Mouse (Mus musculus) brain, embryonic 14.5 days (tissue): ENCODE results near the gene Tmem102. TPM values are rescaled to one million over a fixed set of nuclear protein-coding genes. Genes with fewer than 3 reads are reported as not detected.
A peak's percentile ranks its signal among the peaks of the same experiment; 100 is the strongest.

Source experiments
- DNase-seq: peaks from one replicate; pipeline ENCODE4 v3.0.0-alpha.2; 2011; ENCODE audit warnings: low read depth
- CTCF ChIP-seq: fragments of 200-500 bp; IDR thresholded peaks from 2 replicates; pipeline ENCODE4 v1.5.1; 2012; ENCODE audit warnings: inconsistent platforms, mild to moderate bottlenecking, moderate library complexity, borderline replicate concordance; ENCODE audit not compliant: insufficient read depth, insufficient read length; ENCODE audit errors: extremely low read depth
- POLR2A ChIP-seq: fragments of 200-500 bp; IDR thresholded peaks from 2 replicates; pipeline ENCODE4 v1.6.1; 2012; ENCODE audit warnings: mild to moderate bottlenecking, inconsistent platforms, borderline replicate concordance; ENCODE audit not compliant: poor library complexity, insufficient read depth, insufficient read length, severe bottlenecking; ENCODE audit errors: extremely low read depth
- polyA plus RNA-seq: library from polyadenylated mRNA; depleted of rRNA; stranded (reverse); fragments of >200 nt; gene quantifications from 2 replicates; pipeline ENCODE4 v1.2.3, GENCODE M21; 2012

Gene Tmem102
- polyA plus RNA-seq, 1 experiment: 0.36 TPM

GRCm38 (mm10) chr11:69795983-69796435 is 9.4 kb downstream of the Tmem102 start:
- TF ChIP-seq CTCF: no peak
- no peak for TF ChIP-seq POLR2A
- DNase-seq: peak; percentile 17

- DNase-seq: peak; percentile 97
- TF ChIP-seq POLR2A (no peak), CTCF (no peak)
These were observed 10.0 kb downstream of the Tmem102 start, which contains the start of gene Chrnb1 for GRCm38 (mm10) chr11:69795168-69795982. Gene Chrnb1 (minus strand): TSS chr11:69795943.

DNA sequence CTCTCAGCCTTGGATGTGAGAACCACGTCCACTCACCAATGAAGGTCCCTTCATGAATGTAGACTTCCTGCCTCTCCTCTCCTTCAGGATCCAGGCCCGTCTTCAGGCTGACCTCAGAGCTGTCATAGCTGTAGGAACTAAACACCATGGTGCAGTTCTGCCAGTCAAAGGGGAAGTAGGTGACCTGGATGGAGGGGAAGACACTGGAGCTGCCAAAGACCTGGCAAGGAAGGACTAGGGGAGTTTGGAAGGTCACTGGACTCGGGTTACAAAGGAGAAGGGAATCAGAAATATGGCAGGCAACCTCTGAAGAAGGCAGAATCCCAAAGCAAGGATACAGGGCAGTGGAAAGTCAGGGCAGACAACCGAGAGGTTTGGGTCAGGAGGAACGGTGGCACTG is 12.0 kb downstream of the Tmem102 start:
- TF ChIP-seq POLR2A (no peak), CTCF (no peak)
- no peak for DNase-seq

DNA sequence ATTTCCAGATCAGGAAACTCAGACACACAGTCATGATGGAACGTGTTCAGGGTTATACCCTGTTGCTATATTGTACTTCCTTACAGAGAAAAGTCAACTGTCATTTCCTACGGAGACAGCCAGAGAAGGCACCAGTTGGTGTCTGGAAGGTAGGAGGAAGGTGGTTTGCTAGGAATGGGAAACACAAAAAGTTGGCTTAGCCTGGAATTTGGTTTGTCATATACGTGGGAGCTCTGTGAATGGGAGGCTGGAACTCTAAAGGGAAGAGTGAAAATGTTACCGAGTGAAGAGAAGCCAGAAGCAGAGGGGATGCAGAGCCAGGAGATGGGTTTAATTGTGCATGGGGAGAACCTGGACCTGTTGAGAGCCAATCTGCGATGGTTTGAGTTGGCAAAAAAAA is 14.0 kb downstream of the Tmem102 start:
- TF ChIP-seq CTCF: no peak
- no peak for TF ChIP-seq POLR2A
- no peak for DNase-seq

DNA sequence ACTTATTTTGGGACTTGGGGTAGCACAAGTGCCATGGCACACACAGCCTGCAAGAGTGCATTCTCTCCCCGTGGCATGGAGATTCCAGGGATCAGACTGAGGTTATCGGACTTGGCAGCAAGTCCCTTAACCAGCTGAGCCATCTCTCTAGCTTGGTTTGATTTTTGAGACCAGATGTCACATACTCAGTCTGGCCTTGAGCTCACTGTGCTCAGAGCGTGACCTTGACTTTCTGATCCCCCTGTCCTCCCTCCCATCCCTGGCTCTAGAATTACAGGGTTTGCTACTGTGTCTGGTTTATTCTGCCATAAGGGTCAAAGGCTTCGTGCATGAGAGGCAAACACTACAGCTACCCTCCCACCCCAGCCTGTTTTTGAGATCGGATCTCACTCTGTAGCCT is 16.0 kb downstream of the Tmem102 start:
- no peak for DNase-seq
- TF ChIP-seq POLR2A: no peak
- no peak for TF ChIP-seq CTCF

DNA sequence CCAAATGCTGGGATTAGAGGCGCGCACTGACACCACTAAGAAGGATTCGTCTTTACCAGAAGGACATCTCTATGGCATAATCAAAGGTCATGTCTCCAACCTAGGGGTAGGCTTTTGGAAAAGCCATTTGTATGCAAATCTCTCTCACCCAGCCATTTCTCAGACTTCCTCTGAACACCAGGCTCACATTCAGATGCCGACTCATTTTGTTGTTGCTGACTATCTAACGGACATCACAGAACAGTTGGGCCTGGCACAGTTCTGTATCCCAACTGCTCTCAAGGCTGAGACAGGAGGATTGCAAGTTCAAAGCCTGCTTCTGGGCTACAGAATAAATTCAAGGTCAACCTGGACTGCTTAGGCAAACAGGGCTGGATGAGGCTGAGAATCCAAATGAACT is 18.1 kb downstream of the Tmem102 start:
- TF ChIP-seq CTCF: no peak
- no peak for TF ChIP-seq POLR2A
- DNase-seq: no peak

DNA sequence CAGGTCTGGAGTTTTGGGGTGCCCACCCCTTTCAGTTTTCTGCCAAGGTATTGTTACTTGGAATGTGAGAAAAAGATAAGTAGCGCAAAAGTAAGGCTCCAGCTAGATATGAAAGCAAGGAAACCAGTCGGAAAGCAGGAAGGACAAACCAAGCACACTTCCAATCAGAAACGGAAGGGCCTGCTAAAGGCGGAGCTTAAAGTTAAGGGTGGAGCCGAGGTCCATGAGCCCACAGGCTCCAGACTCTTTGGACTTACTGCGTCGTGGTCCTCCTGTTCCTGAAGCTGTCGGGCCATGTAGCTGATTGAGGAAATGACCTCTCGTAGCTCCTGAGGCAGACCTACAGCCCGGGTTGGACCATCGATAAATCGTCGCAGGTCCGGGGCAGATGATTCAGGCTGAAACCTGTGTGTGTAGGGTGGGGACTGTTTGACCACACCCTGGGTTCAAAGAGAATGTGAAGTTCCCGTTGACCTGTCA is 20.6 kb downstream of the Tmem102 start:
- no peak for DNase-seq
- TF ChIP-seq POLR2A: no peak
- TF ChIP-seq CTCF: no peak

- TF ChIP-seq POLR2A (no peak), CTCF (no peak)
- no peak for DNase-seq
These were observed 23.6 kb downstream of the Tmem102 start for GRCm38 (mm10) chr11:69781828-69782227.

DNA sequence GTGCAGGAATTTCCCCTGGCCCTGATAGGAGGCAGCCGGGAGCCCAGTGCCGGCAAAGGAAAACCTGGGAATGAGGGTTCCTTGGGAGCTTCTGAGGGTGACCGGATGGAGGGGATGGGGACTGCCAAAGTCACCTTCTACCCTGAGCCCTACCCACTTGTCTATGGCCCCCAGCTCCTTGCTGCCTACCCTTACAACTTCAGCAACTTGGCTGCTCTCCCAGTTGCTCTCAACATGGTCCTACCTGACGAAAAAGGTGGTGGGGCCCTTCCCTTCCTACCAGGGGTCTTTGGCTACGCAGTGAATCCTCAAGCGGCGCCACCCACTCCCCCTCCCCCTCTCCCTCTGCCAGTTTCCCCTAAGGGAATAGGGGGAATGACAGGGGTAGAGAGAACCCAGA is 26.4 kb downstream of the Tmem102 start:
- TF ChIP-seq CTCF (no peak), POLR2A (no peak)
- DNase-seq: no peak

GRCm38 (mm10) chr11:69778258-69778982 is 27.0 kb downstream of the Tmem102 start:
- no peak for TF ChIP-seq CTCF
- TF ChIP-seq POLR2A: no peak

GRCm38 (mm10) chr11:69777504-69778257 is 27.7 kb downstream of the Tmem102 start:
- no peak for DNase-seq
- TF ChIP-seq POLR2A (no peak), CTCF (no peak)

More at GRCm38 (mm10) chr11:69778258-69778982, 27.0 kb downstream of the Tmem102 start:
- DNase-seq: no peak

DNA sequence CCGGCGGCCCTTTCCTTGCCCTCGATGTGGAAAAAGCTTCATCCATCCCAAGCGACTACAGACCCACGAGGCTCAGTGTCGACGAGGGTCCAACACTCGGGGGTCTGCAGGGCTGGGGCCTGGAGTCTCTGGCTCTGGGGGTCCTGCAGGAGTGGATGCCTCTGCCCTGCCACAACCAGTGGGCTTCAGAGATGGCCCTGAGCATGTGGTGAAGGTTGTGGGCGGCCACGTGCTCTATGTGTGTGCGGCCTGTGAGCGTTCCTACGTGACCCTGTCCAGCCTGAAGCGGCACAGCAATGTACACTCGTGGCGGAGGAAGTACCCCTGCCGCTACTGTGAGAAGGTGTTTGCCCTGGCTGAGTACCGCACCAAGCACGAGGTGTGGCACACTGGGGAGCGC is 28.9 kb downstream of the Tmem102 start:
- TF ChIP-seq CTCF: no peak
- TF ChIP-seq POLR2A: no peak
- no peak for DNase-seq
